Mouse (Mus musculus): ENCODE results near the gene Chd2.

Gene Chd2

GRCm38 (mm10) chr7:73452187-73452808, 89.3 kb downstream of the Chd2 start:
- peak; percentile 45 for DNase-seq (ENCODE audit: low read depth, low spot score)

- DNase-seq (ENCODE audit: low read depth, low spot score): no peak
These were observed 90.0 kb downstream of the Chd2 start for GRCm38 (mm10) chr7:73451594-73451993.

- no peak for DNase-seq (ENCODE audit: low read depth, low spot score)
These were observed 99.4 kb downstream of the Chd2 start for GRCm38 (mm10) chr7:73442246-73442645.

- DNase-seq (ENCODE audit: low read depth, low spot score): no peak
These were observed 99.8 kb downstream of the Chd2 start for GRCm38 (mm10) chr7:73441802-73442201.

GRCm38 (mm10) chr7:73435685-73436084, 105.9 kb downstream of the Chd2 start:
- DNase-seq (ENCODE audit: low read depth, low spot score): peak; percentile 52

- no peak for DNase-seq (ENCODE audit: low read depth, low spot score)
These were observed 107.3 kb downstream of the Chd2 start for GRCm38 (mm10) chr7:73434336-73434677.

- no peak for DNase-seq (ENCODE audit: low read depth, low spot score)
These were observed 107.8 kb downstream of the Chd2 start for GRCm38 (mm10) chr7:73433637-73434335.

- DNase-seq (ENCODE audit: low read depth, low spot score): no peak
These were observed 113.1 kb downstream of the Chd2 start for GRCm38 (mm10) chr7:73428525-73428924.

- no peak for DNase-seq (ENCODE audit: low read depth, low spot score)
These were observed 113.8 kb downstream of the Chd2 start for GRCm38 (mm10) chr7:73427794-73428193.

GRCm38 (mm10) chr7:73426752-73427386, 114.8 kb downstream of the Chd2 start:
- no peak for DNase-seq (ENCODE audit: low read depth, low spot score)

GRCm38 (mm10) chr7:73426235-73426634, 115.4 kb downstream of the Chd2 start:
- DNase-seq (ENCODE audit: low read depth, low spot score): no peak

- no peak for DNase-seq (ENCODE audit: low read depth, low spot score)
These were observed 116.2 kb downstream of the Chd2 start for GRCm38 (mm10) chr7:73425451-73425850.

GRCm38 (mm10) chr7:73424705-73425104, 116.9 kb downstream of the Chd2 start:
- no peak for DNase-seq (ENCODE audit: low read depth, low spot score)

GRCm38 (mm10) chr7:73424243-73424642, 117.4 kb downstream of the Chd2 start:
- DNase-seq (ENCODE audit: low read depth, low spot score): no peak

GRCm38 (mm10) chr7:73423236-73423635, 118.4 kb downstream of the Chd2 start:
- DNase-seq (ENCODE audit: low read depth, low spot score): no peak

- DNase-seq (ENCODE audit: low read depth, low spot score): peak; percentile 77
These were observed 119.2 kb downstream of the Chd2 start for GRCm38 (mm10) chr7:73422223-73423113.

- DNase-seq (ENCODE audit: low read depth, low spot score): no peak
These were observed 120.2 kb downstream of the Chd2 start for GRCm38 (mm10) chr7:73421278-73422015.

- no peak for DNase-seq (ENCODE audit: low read depth, low spot score)
These were observed 120.8 kb downstream of the Chd2 start for GRCm38 (mm10) chr7:73420827-73421226.

GRCm38 (mm10) chr7:73419375-73419774, 122.3 kb downstream of the Chd2 start:
- DNase-seq (ENCODE audit: low read depth, low spot score): peak; percentile 37

GRCm38 (mm10) chr7:73414192-73414591, 127.4 kb downstream of the Chd2 start:
- no peak for DNase-seq (ENCODE audit: low read depth, low spot score)

GRCm38 (mm10) chr7:73412419-73412818, 129.2 kb downstream of the Chd2 start:
- no peak for DNase-seq (ENCODE audit: low read depth, low spot score)

Measured in R1 (cell line).